Comparison of ENCODE assay signal across 15 mouse cellular contexts in genomic region chr13:38544769-38545445, GRCm38 (mm10).
"Had no signal": no experiment of that assay in that cellular context is flagged by ENCODE, and none has a peak within 500 bp of the region (broad histone marks: within the 10 kb centered on the region; RNA-seq: fewer than 3 reads in every experiment).

No protein-coding gene starts in this region.

- H3K9me3 ChIP-seq: liver, embryonic 12.5 days; lung, embryonic 15.5 days; midbrain, embryonic 13.5 days; midbrain, embryonic 15.5 days; neural tube, embryonic 12.5 days had no signal

- H3K9ac ChIP-seq: liver, embryonic 12.5 days; liver, embryonic 14.5 days; lung, embryonic 15.5 days; midbrain, embryonic 13.5 days; midbrain, embryonic 15.5 days; neural tube, embryonic 12.5 days had no signal

- H3K4me3 ChIP-seq: liver, embryonic 12.5 days; lung, embryonic 15.5 days; megakaryocyte, embryonic 14.5 days; midbrain, embryonic 13.5 days; midbrain, embryonic 15.5 days; neural tube, embryonic 12.5 days had no signal

- H3K36me3 ChIP-seq: liver, embryonic 12.5 days; lung, embryonic 15.5 days; midbrain, embryonic 13.5 days; midbrain, embryonic 15.5 days; neural tube, embryonic 12.5 days had no signal

- ATAC-seq: liver, embryonic 12.5 days; midbrain, embryonic 13.5 days; midbrain, embryonic 15.5 days had no signal

- H3K27me3 ChIP-seq: liver, embryonic 12.5 days; lung, embryonic 15.5 days; midbrain, embryonic 13.5 days; midbrain, embryonic 15.5 days; neural tube, embryonic 12.5 days had no signal

- H3K27ac ChIP-seq: liver, embryonic 12.5 days; liver, embryonic 14.5 days; lung, embryonic 15.5 days; macrophage; midbrain, embryonic 13.5 days; midbrain, embryonic 15.5 days; neural tube, embryonic 12.5 days had no signal

- H3K4me1 ChIP-seq: liver, embryonic 12.5 days; lung, embryonic 15.5 days; megakaryocyte, embryonic 14.5 days; midbrain, embryonic 13.5 days; midbrain, embryonic 15.5 days; neural tube, embryonic 12.5 days had no signal

- H3K4me2 ChIP-seq: liver, embryonic 12.5 days; lung, embryonic 15.5 days; midbrain, embryonic 11.5 days; midbrain, embryonic 13.5 days; midbrain, embryonic 15.5 days; neural tube, embryonic 12.5 days had no signal

- DNase-seq: lung, adult 2 months; lung, postnatal 10 days; right cerebral cortex, postnatal 14 days; thymus, adult 2 months; thymus, postnatal 14 days; thymus, postnatal 36 days had no signal
